Mouse (Mus musculus): ENCODE measurements around the gene Gm45521. TPM values are rescaled to one million over a fixed set of nuclear protein-coding genes. Genes with fewer than 3 reads are reported as not detected.

Gene Gm45521
- polyA plus RNA-seq, 1 experiment from 2014 or later = not detected

GRCm38 (mm10) chr14:7986913-7987312, 29.8 kb downstream of the Gm45521 start:
- Histone ChIP-seq H3K4me3 (ENCODE audit: low read depth, low read length) (no peak overlapping the region), H3K9ac (ENCODE audit: low read length) (no peak overlapping the region), H3K27ac (ENCODE audit: low read depth, low read length) (no peak overlapping the region), H3K36me3 (ENCODE audit: control insufficient read depth, insufficient read depth, low read length) (no peaks in the 10 kb centered on the region), H3K27me3 (ENCODE audit: control insufficient read depth, insufficient read depth, low read length) (no peaks in the 10 kb centered on the region), H3K4me2 (ENCODE audit: low read depth) (no peak overlapping the region), H3K4me1 (ENCODE audit: control insufficient read depth, insufficient read depth, low read length) (no peaks in the 10 kb centered on the region), H3K9me3 (ENCODE audit: control insufficient read depth, low read length) (no peaks in the 10 kb centered on the region)
- DNase-seq (ENCODE audit: low spot score) = no peak
- ATAC-seq (ENCODE audit: insufficient read depth, low FRiP score, low TSS enrichment) = no peak
- WGBS = 94% methylated on average over 6 of the region's 6 CpGs

GRCm38 (mm10) chr14:7989371-7989770, 32.3 kb downstream of the Gm45521 start:
- no peaks in the 10 kb centered on the region for H3K27me3 ChIP-seq (ENCODE audit: control insufficient read depth, insufficient read depth, low read length)
- H3K36me3 ChIP-seq (ENCODE audit: control insufficient read depth, insufficient read depth, low read length) = no peaks in the 10 kb centered on the region
- no peak overlapping the region for H3K9ac ChIP-seq (ENCODE audit: low read length)
- no peak for DNase-seq (ENCODE audit: low spot score)
- no peak overlapping the region for H3K4me3 ChIP-seq (ENCODE audit: low read depth, low read length)
- WGBS = 70% methylated on average over 1 of the region's 1 CpGs
- H3K4me2 ChIP-seq (ENCODE audit: low read depth) = no peak overlapping the region
- no peak overlapping the region for H3K27ac ChIP-seq (ENCODE audit: low read depth, low read length)
- no peaks in the 10 kb centered on the region for H3K4me1 ChIP-seq (ENCODE audit: control insufficient read depth, insufficient read depth, low read length)
- ATAC-seq (ENCODE audit: insufficient read depth, low FRiP score, low TSS enrichment) = no peak
- no peaks in the 10 kb centered on the region for H3K9me3 ChIP-seq (ENCODE audit: control insufficient read depth, low read length)

DNA sequence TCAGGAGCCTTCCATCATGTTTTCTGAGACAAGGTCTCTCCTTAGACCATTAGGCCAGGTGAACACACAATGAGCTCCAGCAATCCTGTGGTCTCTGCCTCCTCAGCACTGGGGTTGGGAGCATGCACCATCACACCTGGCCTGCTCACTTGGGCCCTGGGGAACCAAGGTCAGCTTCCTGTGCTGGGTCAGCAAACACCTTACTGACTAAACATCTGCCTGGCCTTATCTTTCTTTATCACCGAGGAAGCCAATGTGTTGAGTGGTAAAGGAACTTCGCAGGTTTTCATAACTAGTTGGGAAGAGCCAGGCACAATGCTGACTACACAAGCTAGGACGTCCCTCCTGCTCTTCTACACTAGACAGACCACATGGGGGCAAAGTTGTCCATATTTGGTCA, 32.9 kb downstream of the Gm45521 start:
- no peak for DNase-seq (ENCODE audit: low spot score)
- H3K9ac ChIP-seq (ENCODE audit: low read length) = no peak overlapping the region
- H3K4me1 ChIP-seq (ENCODE audit: control insufficient read depth, insufficient read depth, low read length) = no peaks in the 10 kb centered on the region
- H3K4me3 ChIP-seq (ENCODE audit: low read depth, low read length) = no peak overlapping the region
- no peak overlapping the region for H3K27ac ChIP-seq (ENCODE audit: low read depth, low read length)
- H3K36me3 ChIP-seq (ENCODE audit: control insufficient read depth, insufficient read depth, low read length) = no peaks in the 10 kb centered on the region
- H3K9me3 ChIP-seq (ENCODE audit: control insufficient read depth, low read length) = no peaks in the 10 kb centered on the region
- no peaks in the 10 kb centered on the region for H3K27me3 ChIP-seq (ENCODE audit: control insufficient read depth, insufficient read depth, low read length)
- H3K4me2 ChIP-seq (ENCODE audit: low read depth) = no peak overlapping the region
- WGBS = 79% methylated on average over 3 of the region's 3 CpGs
- ATAC-seq (ENCODE audit: insufficient read depth, low FRiP score, low TSS enrichment) = no peak

DNA sequence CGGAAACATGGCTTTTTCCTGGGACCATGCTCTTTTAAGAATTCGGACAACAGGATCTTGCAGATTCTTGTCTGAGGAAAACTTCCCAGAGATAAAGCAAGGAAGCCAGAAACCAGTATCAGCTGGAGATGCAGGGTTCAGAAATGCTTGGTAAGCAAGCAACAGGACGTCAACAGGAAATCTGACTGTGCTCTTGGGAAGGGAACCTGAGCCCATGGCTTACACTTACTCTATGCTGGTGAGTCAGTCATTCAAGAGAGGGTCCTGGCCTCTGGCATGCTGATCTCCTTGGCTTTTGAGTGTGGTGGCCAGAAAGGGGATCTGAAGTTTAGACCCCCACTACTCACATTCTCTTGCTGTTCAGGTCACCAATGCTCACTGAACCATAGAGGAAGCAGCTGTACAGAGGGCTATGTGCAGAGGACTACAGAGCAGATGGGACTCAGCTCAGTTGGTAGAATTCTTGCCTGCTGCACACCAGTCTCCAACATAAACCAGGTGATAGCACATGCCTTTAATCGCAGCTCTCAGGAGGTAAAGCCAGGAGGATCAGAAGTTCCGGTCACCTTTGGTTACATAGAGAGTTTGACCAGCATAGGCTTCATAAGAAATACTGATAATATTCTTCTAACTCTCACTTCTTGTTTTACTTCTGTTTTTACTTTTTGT, 34.2 kb downstream of the Gm45521 start:
- no peak for DNase-seq (ENCODE audit: low spot score)
- WGBS = 81% methylated on average over 5 of the region's 5 CpGs
- no peak for ATAC-seq (ENCODE audit: insufficient read depth, low FRiP score, low TSS enrichment)
- no peaks in the 10 kb centered on the region for H3K4me1 ChIP-seq (ENCODE audit: control insufficient read depth, insufficient read depth, low read length)
- H3K27me3 ChIP-seq (ENCODE audit: control insufficient read depth, insufficient read depth, low read length) = no peaks in the 10 kb centered on the region
- H3K9ac ChIP-seq (ENCODE audit: low read length) = no peak overlapping the region
- H3K9me3 ChIP-seq (ENCODE audit: control insufficient read depth, low read length) = no peaks in the 10 kb centered on the region
- no peak overlapping the region for H3K4me2 ChIP-seq (ENCODE audit: low read depth)
- no peak overlapping the region for H3K4me3 ChIP-seq (ENCODE audit: low read depth, low read length)
- H3K36me3 ChIP-seq (ENCODE audit: control insufficient read depth, insufficient read depth, low read length) = no peaks in the 10 kb centered on the region
- H3K27ac ChIP-seq (ENCODE audit: low read depth, low read length) = no peak overlapping the region

DNA sequence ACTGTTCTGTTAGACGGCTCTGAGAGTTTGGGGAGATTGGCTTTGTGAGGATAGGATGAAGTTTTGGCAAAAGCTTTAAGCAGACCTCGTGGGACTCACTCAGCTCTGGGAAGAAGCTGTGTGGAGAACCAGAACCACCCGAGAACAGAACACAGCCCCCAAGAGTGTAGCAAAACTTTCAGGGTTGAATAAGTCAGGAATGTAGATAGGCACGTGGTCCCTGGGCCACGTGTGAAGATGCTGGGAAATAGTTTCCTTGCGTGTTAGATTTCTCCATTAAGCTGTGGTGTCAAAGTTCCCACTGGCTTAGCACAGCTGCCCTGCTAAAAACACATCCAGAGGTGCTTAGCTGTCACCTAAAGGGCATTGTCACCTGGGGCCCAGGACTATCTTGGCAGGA, 35.1 kb downstream of the Gm45521 start:
- no peak overlapping the region for H3K9ac ChIP-seq (ENCODE audit: low read length)

GRCm38 (mm10) chr14:7994271-7994767, 37.2 kb downstream of the Gm45521 start, which contains the start of gene Dnase1l3:
Gene Dnase1l3, minus strand, starts transcription at chr14:7994573.
- H3K36me3 ChIP-seq (ENCODE audit: control insufficient read depth, insufficient read depth, low read length) = no peaks in the 10 kb centered on the region
- DNase-seq (ENCODE audit: low spot score) (no peak), ATAC-seq (ENCODE audit: insufficient read depth, low FRiP score, low TSS enrichment) (peak; percentile 16; the same call in 1 of the 2 replicates)
- no peak within 1 kb of the TSS for H3K9ac ChIP-seq (ENCODE audit: low read length)
- 79% methylated on average over 8 of the region's 8 CpGs for whole genome bisulfite sequencing
- no peaks in the 10 kb centered on the region for H3K4me1 ChIP-seq (ENCODE audit: control insufficient read depth, insufficient read depth, low read length)
- no peaks in the 10 kb centered on the region for H3K9me3 ChIP-seq (ENCODE audit: control insufficient read depth, low read length)
- H3K27ac ChIP-seq (ENCODE audit: low read depth, low read length) = no peak within 1 kb of the TSS
- no peak within 1 kb of the TSS for H3K4me2 ChIP-seq (ENCODE audit: low read depth)
- no peak within 1 kb of the TSS for H3K4me3 ChIP-seq (ENCODE audit: low read depth, low read length)
- H3K27me3 ChIP-seq (ENCODE audit: control insufficient read depth, insufficient read depth, low read length) = no peaks in the 10 kb centered on the region

More for the DNA sequence above, 35.1 kb downstream of the Gm45521 start:
- Histone ChIP-seq H3K27me3 (ENCODE audit: control insufficient read depth, insufficient read depth, low read length) (no peaks in the 10 kb centered on the region), H3K27ac (ENCODE audit: low read depth, low read length) (no peak overlapping the region), H3K4me2 (ENCODE audit: low read depth) (no peak overlapping the region), H3K4me1 (ENCODE audit: control insufficient read depth, insufficient read depth, low read length) (no peaks in the 10 kb centered on the region), H3K36me3 (ENCODE audit: control insufficient read depth, insufficient read depth, low read length) (no peaks in the 10 kb centered on the region), H3K9me3 (ENCODE audit: control insufficient read depth, low read length) (no peaks in the 10 kb centered on the region), H3K4me3 (ENCODE audit: low read depth, low read length) (no peak overlapping the region)
- 53% methylated on average over 6 of the region's 6 CpGs for WGBS
- no peak for DNase-seq (ENCODE audit: low spot score)
- ATAC-seq (ENCODE audit: insufficient read depth, low FRiP score, low TSS enrichment) = no peak

DNA sequence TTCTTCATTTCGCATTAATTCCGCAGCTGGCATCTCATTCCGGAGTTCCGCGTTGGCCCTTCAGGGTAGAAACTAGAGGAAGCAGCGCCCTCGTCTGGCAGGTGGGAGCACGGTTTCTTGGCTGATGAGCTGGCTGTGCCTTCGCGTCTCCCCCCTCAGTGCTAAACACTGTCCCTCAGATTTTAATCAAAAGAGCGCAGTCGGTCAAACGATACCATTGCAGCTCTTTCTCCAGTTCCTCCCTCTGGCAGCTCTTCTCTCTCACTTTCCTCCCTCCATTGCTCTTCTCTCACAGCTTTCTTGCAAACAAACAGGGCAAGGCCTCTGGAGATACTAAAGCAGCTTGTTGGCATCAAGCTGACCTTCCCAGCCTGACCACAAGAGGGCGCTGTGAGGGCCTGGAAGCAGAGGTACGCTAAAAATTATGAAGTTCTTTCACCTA, 40.2 kb downstream of the Gm45521 start:
- DNase-seq (ENCODE audit: low spot score) = peak; percentile 89
- ATAC-seq (ENCODE audit: insufficient read depth, low FRiP score, low TSS enrichment) = peak; percentile 43
- Histone ChIP-seq H3K4me1 (ENCODE audit: control insufficient read depth, insufficient read depth, low read length) (no peaks in the 10 kb centered on the region), H3K27ac (ENCODE audit: low read depth, low read length) (no peak overlapping the region), H3K27me3 (ENCODE audit: control insufficient read depth, insufficient read depth, low read length) (peaks cover 9% of the 10 kb centered on the region), H3K4me3 (ENCODE audit: low read depth, low read length) (no peak overlapping the region), H3K9me3 (ENCODE audit: control insufficient read depth, low read length) (no peaks in the 10 kb centered on the region), H3K4me2 (ENCODE audit: low read depth) (peak overlapping the region; percentile 21), H3K36me3 (ENCODE audit: control insufficient read depth, insufficient read depth, low read length) (no peaks in the 10 kb centered on the region), H3K9ac (ENCODE audit: low read length) (no peak overlapping the region)
- WGBS = 2% methylated on average over 15 of the region's 15 CpGs

- Histone ChIP-seq H3K27me3 (ENCODE audit: control insufficient read depth, insufficient read depth, low read length) (peaks cover 9% of the 10 kb centered on the region), H3K9me3 (ENCODE audit: control insufficient read depth, low read length) (no peaks in the 10 kb centered on the region), H3K27ac (ENCODE audit: low read depth, low read length) (no peak overlapping the region), H3K4me2 (ENCODE audit: low read depth) (no peak overlapping the region), H3K36me3 (ENCODE audit: control insufficient read depth, insufficient read depth, low read length) (no peaks in the 10 kb centered on the region), H3K9ac (ENCODE audit: low read length) (no peak overlapping the region), H3K4me1 (ENCODE audit: control insufficient read depth, insufficient read depth, low read length) (peaks cover 4% of the 10 kb centered on the region; the same call in 1 of the 2 replicates), H3K4me3 (ENCODE audit: low read depth, low read length) (no peak overlapping the region)
- ATAC-seq (ENCODE audit: insufficient read depth, low FRiP score, low TSS enrichment) (no peak), DNase-seq (ENCODE audit: low spot score) (no peak)
- WGBS = 85% methylated on average over 3 of the region's 3 CpGs
Measured at GRCm38 (mm10) chr14:7999030-7999429, 41.9 kb downstream of the Gm45521 start.

GRCm38 (mm10) chr14:7999435-7999834, 42.3 kb downstream of the Gm45521 start:
- H3K4me3 ChIP-seq (ENCODE audit: low read depth, low read length) = no peak overlapping the region
- WGBS = 80% methylated on average over 5 of the region's 5 CpGs
- no peak for ATAC-seq (ENCODE audit: insufficient read depth, low FRiP score, low TSS enrichment)
- H3K9ac ChIP-seq (ENCODE audit: low read length) = no peak overlapping the region
- no peak overlapping the region for H3K4me2 ChIP-seq (ENCODE audit: low read depth)
- peaks cover 9% of the 10 kb centered on the region for H3K27me3 ChIP-seq (ENCODE audit: control insufficient read depth, insufficient read depth, low read length)
- H3K27ac ChIP-seq (ENCODE audit: low read depth, low read length) = no peak overlapping the region
- H3K4me1 ChIP-seq (ENCODE audit: control insufficient read depth, insufficient read depth, low read length) = peaks cover 4% of the 10 kb centered on the region; the same call in 1 of the 2 replicates
- H3K36me3 ChIP-seq (ENCODE audit: control insufficient read depth, insufficient read depth, low read length) = no peaks in the 10 kb centered on the region
- no peaks in the 10 kb centered on the region for H3K9me3 ChIP-seq (ENCODE audit: control insufficient read depth, low read length)
- no peak for DNase-seq (ENCODE audit: low spot score)
